Mouse (Mus musculus): ENCODE data around the gene Ripor2. TPM values are rescaled to one million over a fixed set of nuclear protein-coding genes. Genes with fewer than 3 reads are reported as not detected.
A peak's percentile ranks its signal among the peaks of the same experiment; 100 is the strongest.

Ripor2 gene
- total RNA-seq, 2 experiments from 2014 or later = 53.0 to 67.2 TPM

- intact Hi-C loops (cut with DNase I) = loop anchor here (10.0 kb wide), 1 partner anchor 65 kb away; no protein-coding TSS in a partner anchor
- DNase-seq (ENCODE audit: low spot score in 2 of 2) = no peak
Observed at GRCm38 (mm10) chr13:24639215-24640165, 57.5 kb downstream of the Ripor2 start.

DNA sequence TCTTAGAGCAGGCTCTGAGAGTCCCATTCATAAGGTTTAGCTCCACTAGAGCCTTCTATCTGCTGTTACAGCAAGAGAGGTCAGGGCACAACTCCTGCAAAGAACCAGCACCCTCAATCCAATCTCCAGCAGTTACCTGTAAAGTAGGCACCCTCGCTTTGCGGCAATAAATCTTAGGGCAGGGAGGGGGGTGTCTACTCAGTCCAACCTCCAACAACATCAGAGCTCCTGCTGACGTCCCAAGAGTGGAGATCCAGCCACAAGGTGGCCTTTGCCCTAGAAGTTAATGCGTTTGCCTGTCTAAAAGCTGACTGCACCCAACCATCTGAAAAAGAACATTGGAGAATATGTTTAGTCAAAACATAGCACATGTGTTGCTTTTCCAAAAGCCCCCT, 58.2 kb downstream of the Ripor2 start:
- DNase-seq (ENCODE audit: low spot score in 2 of 2) = no peak
- intact Hi-C loops (cut with DNase I) = no loop called here

DNA sequence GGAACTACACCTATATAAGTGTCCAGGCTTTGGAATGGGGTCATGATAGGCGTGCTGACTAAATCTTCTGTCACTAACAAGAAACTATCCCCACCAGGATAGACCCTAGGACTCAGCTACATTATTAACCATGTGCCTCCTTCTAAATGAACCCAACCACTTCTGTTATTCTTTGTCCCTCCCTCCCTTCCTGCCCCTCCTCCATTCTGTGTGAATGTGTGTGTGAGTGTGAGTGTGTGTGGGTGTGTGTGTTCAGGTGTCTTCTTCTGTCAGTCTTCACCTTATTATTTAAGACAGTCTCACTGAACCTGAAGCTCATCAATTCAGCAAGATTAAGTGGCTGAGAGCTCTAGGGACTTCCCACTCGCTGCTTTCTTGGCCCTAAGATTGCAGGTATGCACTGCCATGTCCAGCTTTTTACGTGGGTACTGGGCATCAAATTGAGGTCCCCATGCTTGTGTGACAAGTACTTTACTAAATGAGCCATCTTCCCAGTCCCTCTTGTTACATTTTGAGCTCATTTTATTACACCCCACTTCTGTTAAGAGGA, 58.9 kb downstream of the Ripor2 start:
- intact Hi-C loops (cut with DNase I) = no loop called here
- DNase-seq (ENCODE audit: low spot score in 2 of 2) = no peak

GRCm38 (mm10) chr13:24641491-24642430, 59.8 kb downstream of the Ripor2 start:
- no peak for DNase-seq (ENCODE audit: low spot score in 2 of 2)
- intact Hi-C loops (cut with DNase I) = no loop called here

GRCm38 (mm10) chr13:24645146-24645545, 63.2 kb downstream of the Ripor2 start:
- no peak for DNase-seq (ENCODE audit: low spot score in 2 of 2)
- intact Hi-C loops (cut with DNase I) = no loop called here

DNA sequence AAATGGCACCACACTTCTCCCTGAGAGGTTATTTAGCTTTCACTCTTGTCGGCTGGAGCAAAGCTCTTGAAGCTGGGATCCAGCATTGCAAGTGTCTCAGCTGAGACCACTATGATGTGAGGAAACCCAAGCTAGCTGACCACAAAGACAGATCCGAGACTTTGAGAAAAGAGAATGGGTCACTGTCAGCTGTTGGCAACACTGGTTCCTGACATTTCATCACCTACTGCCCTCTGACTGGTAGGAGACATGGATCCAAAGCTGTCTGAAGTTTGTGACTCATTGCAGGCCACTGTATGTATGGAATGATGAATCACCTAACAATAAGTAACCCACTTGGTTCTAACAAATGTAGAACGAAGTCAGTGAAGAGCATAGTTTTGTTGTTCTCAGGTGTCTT, 64.3 kb downstream of the Ripor2 start:
- intact Hi-C loops (cut with DNase I) = no loop called here
- DNase-seq (ENCODE audit: low spot score in 2 of 2) = no peak

- DNase-seq (ENCODE audit: low spot score in 2 of 2) = no peak
- intact Hi-C loops (cut with DNase I) = no loop called here
Observed at GRCm38 (mm10) chr13:24647444-24647843, 65.5 kb downstream of the Ripor2 start.

DNA sequence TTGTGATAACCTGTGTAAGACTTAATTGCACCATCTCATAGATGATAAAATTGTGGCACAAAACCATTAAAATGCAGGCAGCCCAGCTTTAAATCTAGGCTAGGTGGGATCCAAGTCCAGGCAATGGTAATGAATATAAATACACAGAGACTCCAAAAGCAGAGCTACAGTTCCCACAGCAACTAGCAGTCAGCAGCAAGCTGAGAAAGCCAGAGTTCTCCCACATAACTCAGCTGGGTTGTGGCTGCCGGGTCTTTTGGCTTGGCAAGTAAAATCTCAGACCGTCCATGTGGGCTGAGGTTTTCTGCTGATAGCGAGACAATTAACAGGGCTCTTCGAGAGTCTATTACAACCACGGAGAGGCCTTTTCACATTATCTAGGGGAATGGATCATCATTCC, 66.0 kb downstream of the Ripor2 start:
- intact Hi-C loops (cut with DNase I) = no loop called here
- peak in 1 of 2 experiments; percentile 21 for DNase-seq (ENCODE audit: low spot score in 2 of 2)

DNA sequence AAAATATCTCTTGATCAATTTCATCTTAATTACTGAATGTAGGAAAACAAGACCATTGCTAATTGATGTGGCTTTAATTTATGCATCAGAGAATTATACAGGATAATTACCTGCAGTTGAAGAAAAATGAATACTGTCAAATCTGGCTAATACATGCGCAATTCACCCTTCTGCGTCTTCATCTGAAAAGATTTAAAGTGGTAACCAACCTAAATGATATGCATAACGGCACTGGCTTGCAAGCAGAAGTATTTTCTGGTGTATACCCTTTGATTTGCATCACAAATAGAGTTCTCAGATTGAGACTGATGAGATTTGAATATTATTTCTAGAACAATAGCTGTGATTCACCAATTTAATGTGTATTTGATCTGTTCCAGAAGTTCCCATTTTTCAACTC, 66.7 kb downstream of the Ripor2 start:
- DNase-seq (ENCODE audit: low spot score in 2 of 2) = no peak
- intact Hi-C loops (cut with DNase I) = no loop called here

DNA sequence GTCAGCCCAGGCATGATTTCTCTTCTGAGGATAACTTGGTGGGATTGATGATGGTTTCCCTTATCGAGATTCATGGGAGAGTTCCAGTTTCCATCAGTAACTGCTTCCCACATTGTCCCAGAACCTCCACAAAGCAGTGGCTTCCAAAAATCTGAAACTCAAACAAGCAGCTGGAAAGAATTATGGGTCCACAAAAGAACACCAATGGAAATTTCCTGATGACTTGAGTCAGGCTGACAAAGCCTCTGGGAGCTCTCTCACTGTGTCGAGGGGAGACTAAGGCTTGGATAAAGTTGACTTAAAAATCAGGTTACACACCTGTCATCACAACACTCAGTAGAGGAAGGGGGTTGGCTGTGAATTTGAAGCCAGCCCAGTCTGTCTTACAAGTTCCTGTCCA, 67.1 kb downstream of the Ripor2 start:
- intact Hi-C loops (cut with DNase I) = no loop called here
- no peak for DNase-seq (ENCODE audit: low spot score in 2 of 2)

DNA sequence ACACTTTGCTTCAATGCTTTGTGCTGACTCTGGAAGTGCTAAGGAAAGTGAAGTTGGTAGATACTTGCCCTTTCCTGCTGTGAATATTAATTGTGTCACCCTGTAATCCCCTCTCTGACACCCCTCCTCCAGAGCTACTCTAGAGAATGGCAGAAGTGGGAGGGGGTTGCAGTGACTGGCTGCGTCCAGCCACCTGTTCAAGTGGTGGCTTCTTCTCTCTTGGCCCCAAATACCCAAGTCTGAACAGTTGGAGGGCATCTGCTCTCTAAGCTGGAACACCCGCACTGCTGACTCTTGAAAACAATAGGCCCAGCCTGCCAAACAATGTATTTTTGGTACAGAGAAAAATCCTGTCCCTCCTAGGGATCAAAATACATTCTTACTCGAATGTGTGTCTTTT, 69.0 kb downstream of the Ripor2 start:
- DNase-seq (ENCODE audit: low spot score in 2 of 2) = no peak
- intact Hi-C loops (cut with DNase I) = no loop called here

- intact Hi-C loops (cut with DNase I) = no loop called here
- no peak for DNase-seq (ENCODE audit: low spot score in 2 of 2)
Observed at GRCm38 (mm10) chr13:24654919-24655635, 73.1 kb downstream of the Ripor2 start.

DNA sequence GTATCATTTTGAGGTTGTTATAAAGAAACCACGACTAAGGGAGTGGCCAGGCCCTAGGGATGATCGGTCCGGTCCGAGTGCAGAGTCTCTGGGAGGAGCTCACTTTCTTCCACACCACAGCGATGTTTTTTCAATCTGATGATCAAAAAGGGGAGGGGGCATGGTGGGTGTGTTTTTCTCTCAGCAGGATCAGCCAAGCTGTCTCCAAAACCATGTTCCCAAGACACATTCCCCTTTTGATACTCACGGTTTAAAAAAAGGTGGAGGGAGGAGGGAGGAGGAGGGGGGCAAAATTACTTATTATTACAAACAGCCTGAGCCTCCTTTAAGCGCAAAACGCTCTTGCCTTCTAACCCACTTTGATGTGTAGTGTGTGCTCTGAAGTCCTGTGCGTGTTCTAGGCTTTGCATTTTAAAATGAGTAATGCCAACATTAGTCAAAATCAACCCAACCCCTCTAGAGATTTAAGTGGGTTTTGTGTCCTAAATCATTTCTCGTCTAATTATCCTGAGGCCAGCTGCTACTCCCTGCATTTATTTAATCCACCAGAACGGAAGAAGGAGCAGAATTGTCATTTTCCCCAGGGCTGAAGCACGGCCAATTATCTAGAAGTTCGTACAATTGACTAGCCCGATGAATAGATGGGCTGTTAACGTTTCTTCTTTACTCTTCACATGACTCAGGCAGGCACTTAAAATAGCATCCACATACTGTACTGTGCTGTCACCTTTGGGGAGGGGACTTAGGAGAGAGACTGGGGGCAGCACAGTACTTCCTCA, 74.9 kb downstream of the Ripor2 start:
- intact Hi-C loops (cut with DNase I) = no loop called here
- DNase-seq (ENCODE audit: low spot score in 2 of 2) = no peak

DNA sequence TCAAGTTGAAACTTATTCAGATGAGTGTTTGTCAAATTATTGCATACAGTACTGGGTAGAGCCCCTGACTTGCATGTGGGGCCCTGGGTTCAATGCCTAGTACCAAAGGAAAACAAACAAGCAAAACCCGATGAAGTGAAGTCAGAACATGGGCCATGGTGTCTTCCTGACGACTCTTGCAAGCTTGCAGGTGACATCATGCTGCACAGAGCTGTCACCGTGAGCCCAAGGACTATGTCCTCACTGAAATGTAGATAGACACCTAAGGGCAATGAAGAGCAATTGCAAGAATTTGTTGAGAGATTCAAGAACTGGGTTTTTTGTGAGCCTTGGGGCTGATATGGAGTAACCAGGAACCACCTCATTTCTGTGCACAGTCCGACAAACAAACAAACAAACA, 84.8 kb downstream of the Ripor2 start:
- intact Hi-C loops (cut with DNase I) = no loop called here
- no peak for DNase-seq (ENCODE audit: low spot score in 2 of 2)

- intact Hi-C loops (cut with DNase I) = no loop called here
- DNase-seq (ENCODE audit: low spot score in 2 of 2) = no peak
Observed at GRCm38 (mm10) chr13:24668556-24668955, 86.6 kb downstream of the Ripor2 start.

GRCm38 (mm10) chr13:24670676-24671075, 88.7 kb downstream of the Ripor2 start:
- intact Hi-C loops (cut with DNase I) = no loop called here

DNA sequence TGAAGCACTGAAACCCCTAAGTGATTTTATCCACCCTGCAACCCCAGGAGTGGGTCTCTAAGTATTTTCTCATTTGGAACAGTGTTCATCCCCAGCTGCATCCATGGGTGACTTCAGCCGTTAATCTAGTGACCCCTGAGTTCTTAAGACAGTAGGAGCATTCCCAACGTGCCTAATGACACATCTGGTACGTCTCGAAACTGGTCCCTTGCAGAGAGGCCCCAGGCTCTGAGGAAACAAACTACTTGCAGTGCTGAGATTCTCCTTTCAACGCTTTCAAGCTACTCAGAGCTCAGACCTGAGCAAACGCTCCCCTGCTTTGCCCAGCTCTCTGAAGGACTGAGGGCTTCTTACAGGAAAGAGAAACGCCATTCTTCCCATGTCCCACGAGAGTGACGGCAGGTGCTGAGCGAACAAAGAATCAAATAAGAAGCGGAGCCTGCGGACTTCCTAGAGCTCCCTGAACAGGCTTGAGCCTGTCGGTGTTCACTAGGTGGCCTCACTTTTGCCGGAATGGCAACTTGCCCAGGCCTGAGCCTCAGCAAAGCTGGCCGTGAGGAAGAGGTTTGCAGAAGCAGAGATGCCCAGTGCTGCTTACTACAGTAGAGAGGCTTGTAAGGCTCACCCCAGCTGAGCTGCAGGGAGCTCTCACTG, 97.2 kb downstream of the Ripor2 start:
- no peak for DNase-seq (ENCODE audit: low spot score in 2 of 2)
- intact Hi-C loops (cut with DNase I) = no loop called here

More at GRCm38 (mm10) chr13:24670676-24671075, 88.7 kb downstream of the Ripor2 start:
- DNase-seq (ENCODE audit: low spot score in 2 of 2) = no peak

DNA sequence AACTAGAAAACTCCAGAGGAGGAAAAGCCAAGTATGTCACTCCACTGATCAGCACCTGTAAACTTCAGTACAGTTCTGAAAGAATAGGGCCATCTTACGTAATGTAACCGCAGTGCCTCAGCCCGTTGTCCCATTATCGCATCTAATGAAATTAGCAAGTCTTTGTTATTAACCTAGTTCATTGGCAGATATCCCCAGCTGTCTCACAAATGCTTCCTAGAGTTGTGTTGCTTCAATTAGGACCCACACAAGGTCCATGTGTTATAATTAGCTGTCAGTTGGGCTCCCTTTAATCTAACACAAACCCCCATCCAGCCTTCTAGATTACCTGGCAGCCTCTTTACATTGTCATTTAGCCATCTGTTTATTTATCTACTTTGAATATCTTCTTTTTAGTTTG, 99.0 kb downstream of the Ripor2 start:
- intact Hi-C loops (cut with DNase I) = loop anchor here (10.0 kb wide), 1 partner anchor 346 kb away; no protein-coding TSS in a partner anchor
- no peak for DNase-seq (ENCODE audit: low spot score in 2 of 2)
